Mouse (Mus musculus) stomach, embryonic 15.5 days (tissue): ENCODE results near the gene Gda. TPM values are rescaled to one million over a fixed set of nuclear protein-coding genes. Genes with fewer than 3 reads are reported as not detected.

Source experiments
- ATAC-seq: fragments of 200-750 bp; cut with Nextera tagmentation; 2 replicates; pipeline ENCODE4 v1.8.0; 2017; ENCODE audit warnings: low read depth, moderate number of reproducible peaks, moderate TSS enrichment; ENCODE audit not compliant: insufficient read depth, low FRiP score
- H3K27ac ChIP-seq: fragments of 300-500 bp; sonication (generic); 2 replicates; pipeline ENCODE4 v1.5.1; 2015; ENCODE audit warnings: mild to moderate bottlenecking, inconsistent platforms
- H3K27me3 ChIP-seq: fragments of 300-500 bp; sonication (generic); replicated peaks from 2 replicates; pipeline ENCODE4 v1.6.1; 2015; ENCODE audit warnings: inconsistent platforms
- H3K36me3 ChIP-seq: fragments of 300-500 bp; sonication (generic); 2 replicates; pipeline ENCODE4 v1.6.1; 2015; ENCODE audit warnings: inconsistent platforms
- H3K4me1 ChIP-seq: fragments of 300-500 bp; sonication (generic); 2 replicates; pipeline ENCODE4 v1.6.1; 2015; ENCODE audit warnings: inconsistent platforms
- H3K4me2 ChIP-seq: fragments of 300-500 bp; sonication (generic); 2 replicates; pipeline ENCODE4 v1.6.1; 2015; ENCODE audit warnings: mild to moderate bottlenecking, inconsistent platforms
- H3K4me3 ChIP-seq: fragments of 300-500 bp; sonication (generic); replicated peaks from 2 replicates; pipeline ENCODE4 v1.5.1; 2015; ENCODE audit warnings: inconsistent platforms
- H3K9ac ChIP-seq: fragments of 300-500 bp; sonication (generic); 2 replicates; pipeline ENCODE4 v1.6.1; 2015; ENCODE audit warnings: inconsistent platforms
- H3K9me3 ChIP-seq: fragments of 300-500 bp; sonication (generic); 2 replicates; pipeline ENCODE4 v1.6.1; 2016; ENCODE audit warnings: inconsistent platforms
- WGBS: fragments of 180-500 bp; shearing (Covaris S2); methylation state at CpG from one replicate; pipeline ENCODE4 v1.1.7; 2015; 5-methylcytosine and 5-hydroxymethylcytosine counted together
- polyA plus RNA-seq: library from polyadenylated mRNA; unstranded; fragments of >200 nt; fragmentation: Nextera tagmentation; extraction: Ambion mirVana; gene quantifications from 2 replicates; pipeline ENCODE4 v1.2.1, GENCODE M21; 2015

Gene Gda
- polyA plus RNA-seq, 1 experiment from 2014 or later: 2.7 TPM

DNA sequence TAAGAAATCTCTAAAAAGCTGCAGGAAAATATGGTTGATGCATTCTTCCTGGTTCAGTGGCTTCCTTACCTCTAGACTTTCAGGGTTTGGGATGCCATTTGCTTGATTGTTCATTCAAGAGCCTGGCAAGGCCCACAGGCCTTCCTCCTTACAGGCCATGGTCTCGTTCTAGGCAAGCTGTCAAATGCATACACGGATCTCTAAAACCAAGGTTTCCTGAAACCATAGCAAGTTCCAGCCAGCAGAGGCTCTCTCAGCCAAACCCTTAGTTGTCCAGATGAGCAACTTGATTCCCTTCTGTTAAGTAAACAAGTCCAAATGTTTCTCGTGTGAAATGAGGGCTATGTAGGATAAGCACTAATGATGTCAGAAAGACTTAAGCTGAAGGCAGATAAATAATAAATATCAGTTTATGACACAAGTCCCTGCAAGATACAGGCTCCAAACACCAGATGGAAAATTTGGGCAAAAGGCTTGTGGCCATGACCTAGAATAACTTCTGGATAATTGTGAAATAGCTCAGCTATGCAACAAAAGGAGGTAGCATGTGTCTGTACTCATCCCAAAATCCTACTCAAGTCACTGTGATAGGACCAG is 34.0 kb downstream of the Gda start:
- Histone ChIP-seq H3K4me3 (no peak overlapping the region), H3K27ac (no peak overlapping the region), H3K36me3 (no peaks in the 10 kb centered on the region), H3K4me2 (no peak overlapping the region), H3K27me3 (no peaks in the 10 kb centered on the region), H3K4me1 (no peaks in the 10 kb centered on the region), H3K9me3 (no peaks in the 10 kb centered on the region), H3K9ac (no peak overlapping the region)
- WGBS: 36% methylated on average over 3 of the region's 3 CpGs
- ATAC-seq: no peak

- 82% methylated on average over 3 of the region's 3 CpGs for WGBS
- ATAC-seq: no peak
Measured at GRCm38 (mm10) chr19:21436566-21436965, 36.7 kb downstream of the Gda start.

GRCm38 (mm10) chr19:21433348-21433747 is 39.9 kb downstream of the Gda start:
- WGBS: 75% methylated on average over 4 of the region's 4 CpGs
- Histone ChIP-seq H3K9ac (no peak overlapping the region), H3K9me3 (no peaks in the 10 kb centered on the region), H3K4me3 (no peak overlapping the region), H3K4me2 (no peak overlapping the region), H3K27ac (no peak overlapping the region), H3K4me1 (no peaks in the 10 kb centered on the region), H3K27me3 (no peaks in the 10 kb centered on the region), H3K36me3 (no peaks in the 10 kb centered on the region)
- no peak for ATAC-seq

More at GRCm38 (mm10) chr19:21436566-21436965, 36.7 kb downstream of the Gda start:
- Histone ChIP-seq H3K9me3 (no peaks in the 10 kb centered on the region), H3K27me3 (no peaks in the 10 kb centered on the region), H3K4me2 (no peak overlapping the region), H3K9ac (no peak overlapping the region), H3K4me1 (no peaks in the 10 kb centered on the region), H3K4me3 (no peak overlapping the region), H3K36me3 (no peaks in the 10 kb centered on the region), H3K27ac (no peak overlapping the region)

GRCm38 (mm10) chr19:21432879-21433278 is 40.4 kb downstream of the Gda start:
- Histone ChIP-seq H3K27me3 (no peaks in the 10 kb centered on the region), H3K36me3 (no peaks in the 10 kb centered on the region), H3K9me3 (no peaks in the 10 kb centered on the region), H3K9ac (no peak overlapping the region), H3K4me3 (no peak overlapping the region), H3K27ac (no peak overlapping the region), H3K4me1 (no peaks in the 10 kb centered on the region), H3K4me2 (no peak overlapping the region)
- ATAC-seq: no peak
- 76% methylated on average over 2 of the region's 2 CpGs for WGBS

GRCm38 (mm10) chr19:21432286-21432685 is 41.0 kb downstream of the Gda start:
- Histone ChIP-seq H3K9me3 (no peaks in the 10 kb centered on the region), H3K27ac (no peak overlapping the region), H3K4me3 (no peak overlapping the region), H3K27me3 (no peaks in the 10 kb centered on the region), H3K36me3 (no peaks in the 10 kb centered on the region), H3K4me1 (no peaks in the 10 kb centered on the region), H3K9ac (no peak overlapping the region), H3K4me2 (no peak overlapping the region)
- ATAC-seq: no peak
- WGBS: 84% methylated on average over 3 of the region's 3 CpGs

GRCm38 (mm10) chr19:21425391-21425790 is 47.9 kb downstream of the Gda start:
- H3K4me1 ChIP-seq: no peaks in the 10 kb centered on the region
- ATAC-seq: no peak
- no peaks in the 10 kb centered on the region for H3K27me3 ChIP-seq
- H3K9ac ChIP-seq: no peak overlapping the region
- 90% methylated on average over 4 of the region's 4 CpGs for WGBS
- no peaks in the 10 kb centered on the region for H3K9me3 ChIP-seq
- no peaks in the 10 kb centered on the region for H3K36me3 ChIP-seq
- no peak overlapping the region for H3K4me3 ChIP-seq
- no peak overlapping the region for H3K4me2 ChIP-seq
- no peak overlapping the region for H3K27ac ChIP-seq

DNA sequence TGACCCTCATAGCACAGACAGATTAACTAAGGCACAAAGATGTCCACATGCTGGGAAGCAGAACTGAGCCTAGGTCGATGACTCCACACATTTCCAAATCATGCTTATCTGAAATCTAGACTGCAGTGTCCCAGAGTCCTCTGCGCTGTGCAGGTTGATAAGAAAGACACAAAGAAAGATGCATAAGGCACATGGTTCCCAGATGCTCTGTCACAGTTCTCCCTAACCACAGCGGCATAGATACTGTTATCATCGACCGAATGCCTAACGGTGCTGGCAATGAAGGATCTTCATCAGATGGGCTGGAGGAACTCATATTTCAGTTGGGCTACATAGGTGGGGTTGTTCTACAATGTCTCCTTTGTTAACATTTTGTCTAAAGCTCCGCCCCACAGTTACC is 49.5 kb downstream of the Gda start:
- Histone ChIP-seq H3K36me3 (no peaks in the 10 kb centered on the region), H3K27ac (no peak overlapping the region), H3K27me3 (no peaks in the 10 kb centered on the region), H3K4me3 (no peak overlapping the region), H3K4me1 (no peaks in the 10 kb centered on the region), H3K9me3 (no peaks in the 10 kb centered on the region), H3K9ac (no peak overlapping the region), H3K4me2 (no peak overlapping the region)
- ATAC-seq: no peak
- WGBS: 81% methylated on average over 7 of the region's 7 CpGs

GRCm38 (mm10) chr19:21418418-21418817 is 54.8 kb downstream of the Gda start:
- H3K4me1 ChIP-seq: no peaks in the 10 kb centered on the region
- ATAC-seq: no peak
- H3K27me3 ChIP-seq: no peaks in the 10 kb centered on the region
- no peak overlapping the region for H3K9ac ChIP-seq
- H3K27ac ChIP-seq: no peak overlapping the region
- no peak overlapping the region for H3K4me2 ChIP-seq
- no peaks in the 10 kb centered on the region for H3K9me3 ChIP-seq
- H3K4me3 ChIP-seq: no peak overlapping the region
- WGBS: 81% methylated on average over 5 of the region's 5 CpGs
- no peaks in the 10 kb centered on the region for H3K36me3 ChIP-seq

DNA sequence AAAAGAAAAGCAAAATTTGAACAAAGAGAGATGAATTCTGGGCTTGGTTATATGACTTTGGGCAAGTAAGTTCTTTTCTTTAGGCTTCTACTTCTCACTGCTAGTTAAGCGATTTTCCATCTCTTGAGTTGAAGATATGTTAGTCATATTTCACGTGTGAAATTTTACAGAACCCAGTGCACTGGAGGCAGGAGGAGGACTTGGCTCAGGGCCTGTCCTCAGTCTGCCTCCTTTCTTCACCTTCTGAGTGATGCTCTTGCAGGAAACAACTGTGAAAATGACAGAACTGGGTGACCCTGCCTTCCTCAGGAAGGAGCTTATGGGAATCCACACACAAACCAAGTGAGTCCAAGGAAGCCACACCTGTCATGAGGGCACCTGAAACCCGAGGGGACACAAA is 57.9 kb downstream of the Gda start:
- H3K9ac ChIP-seq: no peak overlapping the region
- H3K27ac ChIP-seq: no peak overlapping the region
- H3K36me3 ChIP-seq: no peaks in the 10 kb centered on the region
- H3K9me3 ChIP-seq: no peaks in the 10 kb centered on the region
- WGBS: 60% methylated on average over 3 of the region's 3 CpGs
- H3K4me3 ChIP-seq: no peak overlapping the region
- ATAC-seq: no peak
- H3K27me3 ChIP-seq: no peaks in the 10 kb centered on the region
- no peak overlapping the region for H3K4me2 ChIP-seq
- H3K4me1 ChIP-seq: no peaks in the 10 kb centered on the region

DNA sequence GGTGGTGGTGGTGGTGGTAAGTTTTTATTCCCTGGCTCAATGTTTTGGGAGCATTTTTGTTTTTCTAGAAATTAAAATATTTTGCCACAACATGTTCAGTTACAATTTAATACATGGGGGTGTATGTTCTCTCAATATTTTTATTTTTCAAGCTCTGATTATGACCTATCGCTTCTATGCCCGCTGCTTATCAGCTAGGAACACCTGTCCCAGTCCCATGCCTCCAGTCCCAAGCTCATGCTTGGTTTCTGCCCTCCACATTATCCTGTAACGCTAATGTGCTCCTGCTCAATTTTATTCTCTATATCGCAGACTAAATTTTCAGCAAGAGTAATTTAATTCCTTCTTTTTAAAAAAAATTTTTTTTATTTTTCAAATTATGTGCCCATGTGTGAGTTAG is 64.1 kb downstream of the Gda start:
- ATAC-seq: no peak
- Histone ChIP-seq H3K4me1 (no peaks in the 10 kb centered on the region), H3K4me3 (no peak overlapping the region), H3K27ac (no peak overlapping the region), H3K9me3 (no peaks in the 10 kb centered on the region), H3K36me3 (no peaks in the 10 kb centered on the region), H3K27me3 (no peaks in the 10 kb centered on the region), H3K4me2 (no peak overlapping the region), H3K9ac (no peak overlapping the region)
- 86% methylated on average over 4 of the region's 4 CpGs for WGBS

DNA sequence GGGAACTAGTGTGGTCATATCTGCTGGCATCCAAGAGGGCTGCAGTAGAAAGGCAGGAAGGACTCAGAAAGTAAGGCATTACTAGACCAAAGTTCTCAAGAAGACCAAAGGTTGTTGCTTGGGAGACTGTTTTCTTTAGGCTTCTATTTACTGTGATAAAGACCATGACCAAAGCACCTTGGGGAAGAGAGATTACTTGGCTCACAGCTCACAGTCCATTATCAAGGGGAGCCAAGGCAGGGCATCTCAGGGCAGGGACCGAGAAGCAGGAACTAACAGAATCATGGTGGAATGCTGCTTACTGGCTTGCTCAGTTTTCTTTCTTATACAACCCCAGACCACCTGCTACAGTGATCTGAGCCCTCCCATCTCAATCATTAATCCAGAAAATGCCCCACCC is 65.9 kb downstream of the Gda start:
- no peak overlapping the region for H3K4me3 ChIP-seq
- no peaks in the 10 kb centered on the region for H3K9me3 ChIP-seq
- WGBS: 88% methylated on average over 1 of the region's 1 CpGs
- no peak for ATAC-seq
- no peak overlapping the region for H3K27ac ChIP-seq
- H3K4me2 ChIP-seq: no peak overlapping the region
- H3K27me3 ChIP-seq: no peaks in the 10 kb centered on the region
- no peaks in the 10 kb centered on the region for H3K4me1 ChIP-seq
- no peak overlapping the region for H3K9ac ChIP-seq
- H3K36me3 ChIP-seq: no peaks in the 10 kb centered on the region

GRCm38 (mm10) chr19:21397994-21398393 is 75.3 kb downstream of the Gda start:
- no peaks in the 10 kb centered on the region for H3K27me3 ChIP-seq
- H3K27ac ChIP-seq: no peak overlapping the region
- H3K4me3 ChIP-seq: no peak overlapping the region
- no peaks in the 10 kb centered on the region for H3K4me1 ChIP-seq
- no peaks in the 10 kb centered on the region for H3K9me3 ChIP-seq
- no peak overlapping the region for H3K9ac ChIP-seq
- no peaks in the 10 kb centered on the region for H3K36me3 ChIP-seq
- ATAC-seq: no peak
- no peak overlapping the region for H3K4me2 ChIP-seq

DNA sequence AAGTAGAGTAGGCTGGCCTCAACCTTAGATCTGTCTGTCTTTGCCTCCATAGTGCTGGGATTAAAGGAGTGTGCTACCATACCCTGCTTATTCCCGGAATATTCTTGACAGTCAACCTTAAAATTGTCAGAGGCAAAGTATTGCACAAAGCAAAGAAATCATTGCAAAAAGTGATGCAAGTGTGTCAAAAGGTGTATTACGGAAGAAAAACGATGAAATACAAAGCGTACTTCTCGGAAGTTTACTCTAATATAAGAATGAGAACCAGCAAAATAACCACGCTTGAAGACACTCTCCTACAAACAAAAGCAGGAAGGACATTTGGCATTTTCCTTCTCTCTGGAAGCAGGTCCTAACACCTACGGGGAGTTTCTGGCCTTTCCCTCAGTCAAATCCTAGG is 76.9 kb downstream of the Gda start:
- ATAC-seq: no peak
- no peak overlapping the region for H3K9ac ChIP-seq
- WGBS: 90% methylated on average over 7 of the region's 7 CpGs

More for the DNA sequence above, 76.9 kb downstream of the Gda start:
- no peak overlapping the region for H3K27ac ChIP-seq
- H3K4me1 ChIP-seq: no peaks in the 10 kb centered on the region
- H3K36me3 ChIP-seq: no peaks in the 10 kb centered on the region
- H3K4me3 ChIP-seq: no peak overlapping the region
- no peaks in the 10 kb centered on the region for H3K9me3 ChIP-seq
- no peak overlapping the region for H3K4me2 ChIP-seq
- H3K27me3 ChIP-seq: no peaks in the 10 kb centered on the region
